Mouse (Mus musculus) naive thymus-derived CD4-positive, alpha-beta T cell, adult 5 months (primary cell): ENCODE results near the gene Lce1e. TPM values are rescaled to one million over a fixed set of nuclear protein-coding genes. Genes with fewer than 3 reads are reported as not detected.

Source experiments
- polyA plus RNA-seq: library from polyadenylated mRNA; unstranded; fragments of 100-300 nt; shearing (Covaris generic); gene quantifications from one replicate; pipeline ENCODE4 v1.2.1, GENCODE M21; 2017

Lce1e gene
- not detected for polyA plus RNA-seq

DNA sequence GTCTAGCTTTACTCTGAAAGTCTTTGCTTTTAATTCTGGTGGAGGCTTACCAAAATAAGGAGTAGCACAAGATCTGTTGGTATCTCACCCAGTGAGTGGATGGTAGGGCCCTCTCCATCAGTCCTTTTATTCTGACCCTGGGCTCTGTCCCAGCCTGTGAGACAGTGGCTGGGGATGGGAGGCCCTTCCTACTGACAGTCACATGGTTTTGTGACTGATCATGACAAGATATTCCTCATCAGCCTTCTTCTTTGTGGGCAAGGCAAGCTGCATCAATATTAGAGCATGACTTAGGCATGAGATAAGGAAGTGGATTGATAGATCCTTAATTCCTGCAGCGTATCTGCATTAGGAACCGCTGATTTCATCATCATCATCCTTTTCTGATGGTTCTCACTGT is at the start of gene Lce1e:
Gene Lce1e, minus strand, starts transcription at position 101 of the 400 bp plus-strand sequence.

DNA sequence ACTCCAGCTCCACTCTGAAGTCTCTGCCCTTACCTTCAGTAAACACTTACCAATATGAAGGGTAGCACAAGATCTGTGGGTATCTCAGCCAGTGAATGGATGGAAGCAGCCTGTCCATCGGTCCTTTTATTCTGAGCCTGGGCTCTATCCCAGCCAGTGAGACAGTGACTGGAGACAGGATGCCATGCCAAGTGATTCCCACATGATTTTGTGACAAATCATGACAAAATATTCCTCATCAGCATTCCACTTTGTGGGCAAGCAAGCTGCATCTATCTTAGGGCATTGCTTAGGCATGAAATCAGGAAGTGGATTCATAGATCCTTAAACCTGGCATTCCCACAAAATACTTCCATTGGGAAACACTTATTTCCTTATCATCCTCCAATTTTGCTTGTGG is 43.4 kb upstream of the Lce1e start, which contains the start of gene Lce1g:
Gene Lce1g, minus strand, starts transcription at position 101 of the 400 bp plus-strand sequence.

DNA sequence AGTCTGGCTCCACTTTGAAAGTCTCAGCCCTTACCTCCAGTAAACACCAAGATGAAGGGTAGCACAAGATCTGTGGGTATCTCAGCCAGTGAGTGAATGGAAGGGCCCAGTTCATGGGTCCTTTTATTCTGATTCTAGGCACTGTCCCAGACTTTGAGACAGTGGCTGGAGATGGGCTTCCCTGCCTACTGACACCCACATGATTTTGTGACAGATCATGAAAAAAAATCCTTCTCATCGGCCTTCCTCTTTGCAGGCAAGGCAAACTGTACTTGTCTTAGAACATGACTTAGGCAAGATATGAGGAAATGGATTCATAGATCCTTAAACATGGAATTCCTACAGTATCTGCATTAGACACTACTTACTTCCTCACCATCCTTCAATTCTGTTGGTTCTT is 30.1 kb upstream of the Lce1e start, which contains the start of gene Gm38119:
Gene Gm38119, minus strand, starts transcription at position 101 of the 400 bp plus-strand sequence.

DNA sequence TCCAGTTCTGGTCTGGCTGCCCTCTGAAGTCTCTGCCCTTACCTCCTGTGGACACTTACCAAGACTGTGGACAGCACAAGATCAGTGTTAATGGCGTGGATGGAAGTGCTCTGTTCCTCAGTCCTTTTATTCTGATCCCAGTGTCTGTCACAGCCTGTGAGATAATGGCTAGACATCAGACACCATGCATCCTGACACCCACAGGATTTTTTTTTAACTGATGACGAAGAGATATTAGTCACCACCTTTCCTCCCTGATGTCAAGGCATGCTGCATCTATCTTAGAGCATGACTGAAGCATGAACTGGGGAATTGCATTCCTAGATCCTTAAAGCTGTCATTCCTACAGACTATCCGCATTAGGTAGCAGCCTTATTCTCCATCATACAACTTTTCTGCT is 11.4 kb upstream of the Lce1e start, which contains the start of gene Lce1f:
Gene Lce1f, minus strand, starts transcription at position 101 of the 400 bp plus-strand sequence.

DNA sequence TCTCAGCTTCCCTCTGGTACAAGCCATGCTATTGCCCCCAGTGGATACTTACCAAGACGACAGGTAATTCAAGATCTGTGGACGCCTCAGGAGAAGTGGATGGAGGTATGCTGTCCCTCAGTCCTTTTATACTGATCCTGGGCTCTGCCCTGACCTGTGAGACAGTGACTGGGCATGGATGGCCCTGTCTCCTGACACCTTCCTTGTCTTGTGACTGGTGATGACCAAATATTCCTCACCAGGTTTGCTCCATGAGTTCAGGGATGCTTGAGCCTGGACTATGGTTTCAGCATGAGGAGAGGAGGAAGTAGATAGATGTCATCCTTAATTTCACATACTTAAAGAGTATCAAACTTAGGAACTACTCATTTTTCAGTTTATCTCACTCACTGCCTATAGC is 21.8 kb downstream of the Lce1e start, which contains the start of gene Lce1d:
Gene Lce1d, minus strand, starts transcription at position 101 of the 400 bp plus-strand sequence.

DNA sequence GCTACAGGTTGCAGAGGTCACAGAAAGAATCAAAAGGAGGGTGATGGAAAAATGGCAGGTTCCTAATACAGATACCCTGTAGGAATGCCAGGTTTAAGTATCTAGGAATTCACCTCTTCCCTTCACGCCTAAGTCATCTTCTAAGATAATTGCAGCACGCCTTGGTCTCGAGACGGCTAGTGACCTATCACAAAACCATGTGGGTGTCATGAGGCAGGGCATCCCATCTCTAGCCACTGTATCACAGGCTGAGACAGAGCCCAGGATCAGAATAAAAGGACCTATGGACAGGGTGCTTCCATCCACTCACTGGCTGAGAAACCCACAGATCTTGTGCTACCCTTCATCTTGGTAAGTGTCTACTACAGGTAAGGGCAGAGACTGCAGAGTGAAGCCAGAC is 29.9 kb downstream of the Lce1e start, which contains the start of gene Lce1c:
Gene Lce1c, plus strand, starts transcription at position 301 of the 400 bp plus-strand sequence.

DNA sequence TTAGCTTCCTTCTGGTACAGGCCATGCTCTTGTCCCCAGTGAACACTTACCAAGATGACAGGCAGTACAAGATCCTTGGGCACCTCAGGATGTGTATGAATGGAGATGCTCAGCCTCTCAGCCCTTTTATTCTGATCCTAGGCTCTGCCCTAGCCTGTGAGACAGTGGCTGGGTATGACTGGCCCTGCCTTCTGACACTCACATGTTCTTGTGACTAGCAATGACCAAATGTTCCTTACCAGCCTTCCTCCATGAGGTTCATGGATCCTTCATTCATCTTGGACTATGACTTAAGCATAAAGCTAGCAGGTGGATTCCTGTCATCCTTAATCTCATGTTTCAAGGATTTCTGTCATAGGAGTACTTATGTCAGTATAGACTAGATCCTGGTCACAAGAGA is 38.7 kb downstream of the Lce1e start, which contains the start of gene Lce1a2:
Gene Lce1a2, minus strand, starts transcription at position 101 of the 400 bp plus-strand sequence.

Other genes starting within 250 kb of the Lce1e start
- not detected for gene Sprr1a, start 223.2 kb downstream of the Lce1e start, polyA plus RNA-seq
- gene Sprr4, start 208.6 kb downstream of the Lce1e start, polyA plus RNA-seq: not detected
- not detected for gene 2310046K23Rik, start 174.6 kb downstream of the Lce1e start, polyA plus RNA-seq
- not detected for gene Ivl, start 135.3 kb downstream of the Lce1e start, polyA plus RNA-seq
- gene Smcp, start 120.1 kb downstream of the Lce1e start, polyA plus RNA-seq: not detected
- gene 2210017I01Rik, start 101.6 kb downstream of the Lce1e start, polyA plus RNA-seq: not detected
- gene Lce6a, start 87.4 kb downstream of the Lce1e start, polyA plus RNA-seq: not detected
- not detected for gene Lce1a1, start 60.8 kb downstream of the Lce1e start, polyA plus RNA-seq
- gene Lce1b, start 52.1 kb downstream of the Lce1e start, polyA plus RNA-seq: not detected
- not detected for gene Lce1a2, start 38.8 kb downstream of the Lce1e start, polyA plus RNA-seq
- gene Lce1c, start 29.8 kb downstream of the Lce1e start, polyA plus RNA-seq: not detected
- not detected for gene Lce1d, start 21.9 kb downstream of the Lce1e start, polyA plus RNA-seq
- not detected for gene Lce1f, start 11.3 kb upstream of the Lce1e start, polyA plus RNA-seq
- not detected for gene Gm38119, start 30.0 kb upstream of the Lce1e start, polyA plus RNA-seq
- gene Lce1g, start 43.3 kb upstream of the Lce1e start, polyA plus RNA-seq: not detected
- gene Lce1h, start 56.0 kb upstream of the Lce1e start, polyA plus RNA-seq: not detected
- not detected for gene Lce1i, start 69.8 kb upstream of the Lce1e start, polyA plus RNA-seq
- gene Lce1j, start 81.4 kb upstream of the Lce1e start, polyA plus RNA-seq: not detected
- not detected for gene Lce1k, start 98.8 kb upstream of the Lce1e start, polyA plus RNA-seq
- gene Kprp, start 118.2 kb upstream of the Lce1e start, polyA plus RNA-seq: not detected
- not detected for gene Lce1l, start 142.2 kb upstream of the Lce1e start, polyA plus RNA-seq
- not detected for gene 2310050C09Rik, start 161.1 kb upstream of the Lce1e start, polyA plus RNA-seq
- gene Lce3a, start 217.2 kb upstream of the Lce1e start, polyA plus RNA-seq: not detected
- gene Lce3b, start 223.9 kb upstream of the Lce1e start, polyA plus RNA-seq: not detected
- not detected for gene Lce3c, start 235.4 kb upstream of the Lce1e start, polyA plus RNA-seq
- gene Lce3d, start 248.3 kb upstream of the Lce1e start, polyA plus RNA-seq: not detected